Mouse (Mus musculus) hindbrain, embryonic 16.5 days (tissue): ENCODE measurements around the gene Gm15262. TPM values are rescaled to one million over a fixed set of nuclear protein-coding genes. Genes with fewer than 3 reads are reported as not detected.

Experiments
- polyA plus RNA-seq: library from polyadenylated mRNA; unstranded; fragments of >200 nt; fragmentation: Nextera tagmentation; extraction: Ambion mirVana; gene quantifications from 2 replicates; pipeline ENCODE4 v1.2.1, GENCODE M21; 2015

Gene Gm15262
- polyA plus RNA-seq, 1 experiment from 2014 or later = not detected

Other genes starting within 250 kb of the Gm15262 start
- 2.6 and 3.5 TPM in 2 replicates for gene Scml2, start 170.3 kb upstream of the Gm15262 start, polyA plus RNA-seq